Mouse (Mus musculus) WW6 (cell line): ENCODE results near the gene Olfr52.
A peak's percentile ranks its signal among the peaks of the same experiment; 100 is the strongest.
"Not testable (repeated sequence)": the region's sequence is repeated elsewhere in the genome, so short reads cannot be mapped to it uniquely, and the experiment has no call there.

Experiments used
- DNase-seq: peaks from one replicate; pipeline ENCODE4 v3.0.0-alpha.2; 2013; ENCODE audit warnings: low read depth, low spot score

Gene Olfr52

GRCm38 (mm10) chr2:86185583-86185982, at the start of gene Olfr52:
Olfr52 (minus strand) TSS chr2:86185683.
- DNase-seq: no peak

- DNase-seq: no peak
Measured at GRCm38 (mm10) chr2:86231301-86231700, 45.8 kb upstream of the Olfr52 start, which contains the start of gene Olfr1047. Olfr1047 (minus strand) TSS chr2:86231401.

- no peak for DNase-seq
Measured at GRCm38 (mm10) chr2:86219214-86219613, 33.7 kb upstream of the Olfr52 start, which contains the start of gene Olfr1046. Olfr1046 (minus strand) TSS chr2:86219314.

- no peak for DNase-seq
Measured at GRCm38 (mm10) chr2:86202909-86203308, 17.4 kb upstream of the Olfr52 start, which contains the start of gene Olfr1045. Olfr1045 (minus strand) TSS chr2:86203009.

- DNase-seq: no peak
Measured at GRCm38 (mm10) chr2:86195863-86196262, 10.4 kb upstream of the Olfr52 start.

GRCm38 (mm10) chr2:86179950-86180349, 5.5 kb downstream of the Olfr52 start:
- DNase-seq: peak; percentile 34

GRCm38 (mm10) chr2:86177720-86178119, 7.8 kb downstream of the Olfr52 start, which contains the start of gene Olfr1044:
Olfr1044 (minus strand) TSS chr2:86177820.
- no peak for DNase-seq

GRCm38 (mm10) chr2:86175422-86175821, 10.1 kb downstream of the Olfr52 start:
- DNase-seq: not testable (repeated sequence)

GRCm38 (mm10) chr2:86167422-86167821, 18.1 kb downstream of the Olfr52 start, which contains the start of gene Olfr1043:
Olfr1043 (minus strand) TSS chr2:86167522.
- DNase-seq: no peak

GRCm38 (mm10) chr2:86161738-86162137, 23.7 kb downstream of the Olfr52 start, which contains the start of gene Olfr1042:
Olfr1042 (minus strand) TSS chr2:86161838.
- no peak for DNase-seq

- DNase-seq: no peak
Measured at GRCm38 (mm10) chr2:86146632-86147031, 38.9 kb downstream of the Olfr52 start, which contains the start of gene Olfr1040. Olfr1040 (minus strand) TSS chr2:86146732.

- no peak for DNase-seq
Measured at GRCm38 (mm10) chr2:86135828-86136227, 49.7 kb downstream of the Olfr52 start, which contains the start of gene Olfr1039. Olfr1039 (minus strand) TSS chr2:86135928.
